Mouse (Mus musculus): Measurements from ENCODE around the gene BC034090.
A peak's percentile ranks its signal among the peaks of the same experiment; 100 is the strongest.

BC034090 gene

GRCm38 (mm10) chr1:155242488-155242745 lies 1.8 kb downstream of the BC034090 start:
- DNase-seq (ENCODE audit: low spot score in 2 of 2), result no peak

DNA sequence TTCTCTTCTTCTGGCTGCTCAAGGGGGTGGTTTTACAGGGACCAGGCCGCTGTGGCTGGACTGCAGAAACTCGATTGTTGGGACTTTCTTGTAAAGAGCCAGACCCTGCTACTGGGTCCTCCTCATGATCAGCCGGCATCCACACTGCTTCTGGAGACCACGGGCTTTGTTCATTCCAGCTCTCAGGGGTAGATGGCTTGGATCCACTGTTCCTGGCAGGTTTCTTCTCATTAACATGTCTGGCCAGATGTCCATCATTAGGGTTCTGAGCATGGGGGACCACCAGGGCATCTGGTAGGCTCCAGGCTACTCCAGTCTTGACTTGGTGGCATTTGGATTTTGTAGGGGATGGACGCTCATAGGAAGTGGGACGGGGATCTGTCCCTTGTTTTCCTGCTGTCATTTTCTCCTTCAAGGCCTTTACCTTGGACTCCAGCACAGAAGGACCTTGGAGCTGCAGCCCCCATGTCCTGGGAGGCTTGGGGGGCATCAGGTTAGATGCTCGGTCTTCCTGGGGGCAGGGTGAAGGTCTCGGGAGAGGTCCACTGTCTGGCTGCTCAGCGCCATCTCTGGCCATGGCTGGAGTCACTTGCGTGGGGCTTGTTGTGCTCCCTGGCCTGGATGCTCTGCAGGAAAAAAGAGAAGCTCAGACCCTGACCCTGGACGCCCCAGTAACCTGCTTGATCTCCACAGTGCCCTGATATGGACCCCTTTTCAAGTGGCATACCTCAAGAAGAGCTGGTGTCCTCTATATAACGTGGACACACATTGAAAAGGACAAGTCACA lies 2.4 kb downstream of the BC034090 start:
- DNase-seq (ENCODE audit: low spot score in 2 of 2), result no peak

GRCm38 (mm10) chr1:155239962-155240717 lies 4.1 kb downstream of the BC034090 start:
- no peak for DNase-seq (ENCODE audit: low spot score in 2 of 2)

DNA sequence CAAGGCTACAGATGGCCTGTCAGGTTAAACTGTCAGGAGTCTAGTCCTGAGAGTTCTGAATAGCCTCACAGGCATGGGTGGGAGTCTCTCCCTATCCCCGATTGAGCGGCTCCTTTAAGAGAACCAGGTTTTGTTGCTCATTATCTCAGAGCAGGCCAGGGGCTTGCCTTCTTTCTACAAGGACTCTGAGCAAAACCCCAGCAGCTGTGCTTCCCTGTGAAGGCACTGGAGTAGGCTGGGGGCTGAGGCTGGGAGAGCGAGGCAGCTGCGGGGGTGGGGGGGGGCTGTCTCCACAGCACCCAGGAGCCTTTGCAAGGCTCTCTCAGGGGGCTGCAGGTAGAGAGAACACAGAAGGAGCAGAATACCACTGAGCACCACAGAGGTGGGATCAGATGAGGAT lies 5.1 kb downstream of the BC034090 start:
- DNase-seq (ENCODE audit: low spot score in 2 of 2), result no peak

DNA sequence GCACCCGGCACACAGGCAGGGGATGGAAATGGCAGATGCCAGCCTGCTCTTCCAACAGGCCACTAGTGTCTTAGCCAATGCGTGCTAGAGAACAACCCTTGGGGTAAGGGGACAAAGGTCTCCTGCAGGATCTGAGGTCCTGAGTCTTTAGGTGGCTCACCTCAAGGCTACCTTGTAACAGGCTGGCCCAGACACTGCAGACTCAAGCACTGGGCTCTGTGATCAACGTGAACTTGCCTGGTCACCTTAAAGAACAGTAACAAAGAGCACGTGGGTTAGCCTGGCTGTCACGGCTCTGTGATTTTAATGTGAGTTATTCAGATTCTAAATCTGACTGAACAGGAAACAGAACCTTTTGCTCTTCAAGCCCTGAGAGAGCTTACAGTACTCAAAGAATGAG lies 6.1 kb downstream of the BC034090 start:
- no peak for DNase-seq (ENCODE audit: low spot score in 2 of 2)

GRCm38 (mm10) chr1:155237390-155237789 lies 6.9 kb downstream of the BC034090 start:
- no peak for DNase-seq (ENCODE audit: low spot score in 2 of 2)

GRCm38 (mm10) chr1:155236306-155237024 lies 7.8 kb downstream of the BC034090 start:
- no peak for DNase-seq (ENCODE audit: low spot score in 2 of 2)

DNA sequence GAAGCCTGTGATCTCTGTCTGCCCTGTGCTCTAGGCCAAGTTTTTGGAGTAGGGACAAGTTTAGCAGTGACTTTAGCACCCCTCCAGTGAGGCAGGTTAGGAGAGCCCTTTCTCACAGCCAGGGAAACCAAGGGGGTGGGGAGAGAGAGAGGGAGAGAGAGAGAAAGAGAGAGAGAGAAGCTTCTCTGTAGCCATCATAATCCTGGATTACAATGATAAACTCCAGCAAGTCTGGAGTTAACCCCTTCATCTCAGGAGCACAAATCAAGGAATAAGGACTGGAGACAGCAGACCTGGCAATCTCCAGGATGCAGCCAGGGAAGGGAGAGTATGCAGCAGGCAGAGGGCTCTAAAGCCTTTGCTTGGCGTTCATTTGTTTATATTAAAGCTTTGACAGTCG lies 8.6 kb downstream of the BC034090 start:
- DNase-seq (ENCODE audit: low spot score in 2 of 2), result no peak

DNA sequence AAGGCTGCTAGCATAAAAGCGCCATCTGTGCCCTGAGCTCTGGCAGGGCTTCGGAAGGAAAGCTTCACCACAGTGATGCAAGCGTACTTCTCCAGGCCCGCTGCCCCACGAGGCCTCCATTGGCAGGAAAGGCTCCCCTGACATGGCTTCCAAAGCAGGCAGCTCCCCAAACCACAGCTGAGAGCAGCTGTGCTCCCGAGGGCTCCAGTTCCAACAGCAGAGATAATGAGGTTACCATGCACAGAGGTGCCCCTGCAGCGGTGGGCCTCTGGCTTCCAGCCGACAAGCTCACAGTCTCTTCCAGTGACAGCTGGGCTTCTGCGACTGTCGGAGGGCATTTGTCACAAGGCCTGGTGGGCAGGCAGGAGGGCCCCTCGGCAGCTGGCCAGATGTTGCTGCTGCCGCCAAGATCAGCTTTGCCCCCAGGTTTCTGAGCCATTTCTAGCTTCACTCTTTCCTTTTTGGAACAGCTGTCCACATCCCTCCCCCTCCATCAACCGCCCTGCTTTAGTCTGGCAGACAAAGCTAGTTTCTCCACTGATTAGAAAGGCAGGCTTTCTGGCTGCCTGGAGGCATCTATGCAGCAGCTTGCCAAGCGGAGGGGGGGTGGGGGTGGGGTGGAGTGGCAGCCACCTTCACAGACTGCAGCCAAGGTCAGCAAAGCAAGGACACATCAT lies 10.2 kb downstream of the BC034090 start:
- DNase-seq (ENCODE audit: low spot score in 2 of 2), result no peak

DNA sequence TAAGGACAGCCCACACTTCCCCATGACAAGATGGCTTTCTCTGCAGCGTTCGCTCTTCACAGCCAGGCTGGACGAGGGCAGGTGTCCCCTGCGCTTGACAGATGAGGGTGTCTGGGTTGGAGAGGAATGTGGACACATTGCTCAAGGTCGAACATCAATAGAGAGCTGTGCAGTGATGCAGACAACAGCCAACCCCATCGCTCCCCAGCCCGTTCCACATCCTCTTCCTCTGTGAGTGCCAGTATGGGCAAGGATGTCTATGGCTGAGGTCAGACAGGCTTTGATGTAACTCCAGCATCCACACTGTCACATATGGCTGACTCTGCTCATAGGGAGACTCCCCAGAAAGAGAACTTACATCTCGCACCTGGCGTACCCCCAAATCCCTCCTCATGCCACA lies 10.9 kb downstream of the BC034090 start:
- DNase-seq (ENCODE audit: low spot score in 2 of 2), result no peak

DNA sequence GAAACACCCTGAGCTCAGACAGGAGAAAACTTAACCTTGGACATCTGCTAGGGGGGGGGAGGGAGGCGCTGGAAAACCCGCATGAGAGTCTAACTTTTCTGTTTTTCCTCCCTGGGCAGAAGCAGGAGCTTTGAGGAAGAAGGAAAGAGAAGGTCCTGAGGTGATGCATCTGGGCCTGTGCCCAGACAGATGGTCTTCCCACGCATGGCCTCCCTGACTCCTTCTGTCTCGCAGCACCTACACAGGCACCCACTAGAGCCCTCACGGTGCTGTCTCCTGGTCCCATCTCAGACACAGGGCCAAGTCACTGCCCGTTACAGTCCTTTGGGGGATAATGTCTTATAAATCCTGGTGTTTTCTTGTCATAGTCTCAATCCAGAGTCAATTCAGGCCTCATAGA lies 11.5 kb downstream of the BC034090 start:
- DNase-seq (ENCODE audit: low spot score in 2 of 2), result no peak

DNA sequence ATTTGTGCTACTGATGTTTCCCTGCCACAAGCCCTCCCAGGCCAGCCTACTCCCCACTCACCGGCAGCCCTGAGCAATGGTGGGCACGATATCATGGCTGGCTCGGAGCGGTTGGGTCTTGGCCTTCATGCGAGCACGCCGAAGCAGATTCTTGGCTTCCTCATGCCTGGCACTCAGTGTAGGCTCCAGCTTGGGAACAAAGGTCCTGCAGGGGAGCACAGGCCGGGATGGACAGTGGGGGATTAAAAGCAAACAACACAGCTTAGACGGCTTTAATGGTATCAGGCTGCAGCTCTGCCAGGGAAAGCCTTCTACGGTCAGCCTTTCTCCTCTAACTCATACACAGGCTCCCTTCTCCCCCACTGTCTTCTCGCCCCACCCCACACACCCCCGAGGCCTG lies 11.9 kb downstream of the BC034090 start:
- DNase-seq (ENCODE audit: low spot score in 2 of 2), result no peak

DNA sequence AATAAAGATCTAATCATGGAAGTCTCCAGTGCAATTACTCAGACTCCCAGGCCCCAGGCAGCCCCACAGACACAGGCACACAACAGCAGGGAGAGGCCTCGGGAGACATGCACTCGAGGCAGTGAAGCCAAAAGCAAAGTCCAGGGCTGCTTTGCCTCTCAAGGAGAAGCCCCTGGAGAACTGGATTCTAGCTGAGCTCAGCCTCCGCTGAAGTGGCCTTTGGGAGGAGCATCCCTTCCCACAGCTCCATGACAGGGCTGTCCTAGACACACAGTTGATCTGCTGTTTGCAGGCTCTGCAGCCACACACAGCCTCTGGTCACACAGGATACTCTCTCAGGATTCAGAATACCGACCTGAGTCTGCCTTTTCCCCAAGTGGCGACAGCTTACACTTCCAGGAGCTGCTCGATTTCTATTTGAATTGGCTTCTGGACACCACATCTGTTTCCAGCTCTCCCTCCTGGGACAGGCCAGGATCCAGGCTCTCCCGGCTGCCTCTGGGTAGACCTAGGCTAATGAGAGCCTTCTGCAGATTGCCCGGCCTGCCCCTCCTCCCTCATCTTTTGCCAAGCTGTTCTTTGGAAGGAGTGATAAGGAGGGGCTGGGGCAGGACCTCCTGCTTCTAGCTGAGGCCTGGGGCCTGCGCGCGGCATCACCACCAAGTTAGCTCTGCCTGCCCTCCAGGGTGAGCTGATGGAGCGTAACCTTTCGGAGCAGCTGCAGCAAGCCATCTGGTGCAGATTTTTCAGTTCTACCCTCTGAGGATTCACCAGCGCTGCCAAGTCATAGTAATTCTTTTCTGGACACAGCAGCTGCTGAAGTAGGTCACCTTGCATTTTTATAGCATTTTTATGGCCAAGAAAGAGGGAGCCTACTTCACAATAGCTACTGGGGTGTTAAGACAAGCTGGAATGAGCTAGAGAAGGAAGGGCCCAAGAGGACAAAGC lies 14.5 kb downstream of the BC034090 start:
- DNase-seq (ENCODE audit: low spot score in 2 of 2), result no peak

DNA sequence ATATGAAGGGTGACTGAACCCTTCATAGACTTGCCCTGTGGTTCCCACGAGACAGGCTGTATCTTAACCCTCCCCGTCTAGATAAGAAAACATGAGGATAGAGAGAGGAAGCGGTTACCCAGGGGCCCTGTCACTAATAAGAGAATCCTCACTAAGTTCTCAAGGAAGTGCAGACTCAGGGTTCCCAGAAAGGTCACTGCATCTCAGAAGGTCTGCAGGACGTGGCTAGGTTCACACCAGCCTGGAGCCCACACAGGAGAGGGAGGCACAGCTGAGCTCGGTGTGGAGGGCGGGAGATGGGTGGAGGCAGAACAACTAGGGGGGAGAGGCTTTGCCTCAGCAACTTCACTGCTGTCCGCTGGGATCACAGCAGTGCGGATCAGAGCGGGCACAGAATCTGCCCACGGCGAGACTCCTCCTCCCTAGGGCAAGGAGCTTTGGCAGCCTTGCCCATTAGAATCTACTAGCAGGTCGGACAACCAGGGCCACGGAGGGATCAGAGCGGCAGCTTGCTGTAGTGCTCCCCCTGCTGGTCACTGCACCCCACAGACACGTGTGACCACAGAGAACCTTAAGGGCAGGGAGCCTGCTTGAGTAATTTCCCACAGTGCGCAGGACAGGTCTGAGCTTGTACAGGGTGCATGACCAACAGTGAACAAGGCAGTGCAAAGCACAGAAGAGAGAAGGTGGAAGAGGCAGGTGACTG lies 20.2 kb downstream of the BC034090 start:
- peak; percentile 70 to 81 for DNase-seq (ENCODE audit: low spot score in 2 of 2)

DNA sequence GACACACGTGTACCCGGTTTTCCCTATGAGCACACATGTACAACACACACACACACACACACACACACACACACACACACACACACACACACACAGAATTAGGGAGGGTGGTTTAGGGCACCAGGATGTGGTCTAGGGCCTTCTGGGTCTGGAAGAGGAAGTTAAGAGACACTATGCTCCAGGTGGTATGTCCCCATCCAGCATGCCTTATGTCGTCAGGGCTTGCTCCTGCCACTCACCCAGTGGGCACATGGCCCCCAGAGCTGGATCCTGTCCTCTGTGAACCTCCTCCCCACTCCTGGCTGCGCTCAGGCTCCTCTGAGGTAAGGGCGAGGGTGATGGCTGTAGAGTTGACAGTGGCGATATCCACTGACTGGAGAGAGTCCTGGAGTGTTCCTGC lies 21.2 kb downstream of the BC034090 start:
- DNase-seq (ENCODE audit: low spot score in 2 of 2), result peak in 1 of 2 experiments; percentile 55

- no peak for DNase-seq (ENCODE audit: low spot score in 2 of 2)
Measured at GRCm38 (mm10) chr1:155222101-155222669, 22.1 kb downstream of the BC034090 start.

- no peak for DNase-seq (ENCODE audit: low spot score in 2 of 2)
Measured at GRCm38 (mm10) chr1:155218924-155219323, 25.3 kb downstream of the BC034090 start.

- DNase-seq (ENCODE audit: low spot score in 2 of 2), result peak; percentile 44 to 64
Measured at GRCm38 (mm10) chr1:155217865-155218541, 26.2 kb downstream of the BC034090 start.

GRCm38 (mm10) chr1:155216844-155217243 lies 27.4 kb downstream of the BC034090 start:
- no peak for DNase-seq (ENCODE audit: low spot score in 2 of 2)

DNA sequence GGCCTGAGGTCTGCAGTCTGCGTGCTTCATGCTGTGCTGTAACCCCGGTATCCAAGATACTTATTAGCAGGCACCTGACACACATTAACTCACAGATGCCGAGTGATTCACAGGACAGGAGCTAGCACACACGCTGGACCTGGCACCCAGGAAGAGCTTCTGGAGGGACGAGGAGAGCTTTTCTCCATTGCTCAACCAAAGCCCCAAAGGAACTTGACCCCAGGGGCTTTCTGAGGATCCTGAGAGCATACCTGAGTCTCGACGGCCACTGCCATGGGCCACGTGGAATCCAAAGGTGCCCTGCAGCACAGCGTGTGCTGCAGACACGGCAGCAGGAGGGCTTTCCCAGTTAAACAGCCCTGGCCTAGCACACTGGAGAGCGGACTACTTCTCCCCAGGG lies 27.9 kb downstream of the BC034090 start:
- DNase-seq (ENCODE audit: low spot score in 2 of 2), result no peak
